Comparison of ENCODE assay signal across 8 mouse cellular contexts in genomic region chr7:97580843-97581214, GRCm38 (mm10). TPM values are rescaled to one million over a fixed set of nuclear protein-coding genes. Genes with fewer than 3 reads are reported as not detected.
A peak's percentile ranks its signal among the peaks of the same experiment; 100 is the strongest.
DNase-seq lines count a peak whose midpoint lies in the region; ATAC-seq and TF ChIP-seq lines count a peak whose summit lies in the region.

No protein-coding gene starts in this region.

- H3K9me3 ChIP-seq in CH12.LX (replicated peaks; ENCODE audit: low read length): no peaks in the 10 kb centered on the region
- H3K9me3 ChIP-seq in forebrain, embryonic 10.5 days: no peaks in the 10 kb centered on the region
- H3K9me3 ChIP-seq in heart, embryonic 15.5 days (replicated peaks): no peaks in the 10 kb centered on the region
- H3K9me3 ChIP-seq in liver, embryonic 14.5 days (ENCODE audit: control insufficient read depth, low read length): no peaks in the 10 kb centered on the region
- no peaks in the 10 kb centered on the region for H3K9me3 ChIP-seq in neural tube, embryonic 13.5 days

- H3K4me1 ChIP-seq in CH12.LX (ENCODE audit: control insufficient read depth in 1 of 2, insufficient read depth in 2 of 2): peaks cover 0 to 29% of the 10 kb centered on the region in 2 experiments; a peak in 3 of 4 replicates
- peaks cover 2% of the 10 kb centered on the region; the same call in 1 of the 2 replicates for H3K4me1 ChIP-seq in brown adipose tissue, adult 24 weeks (ENCODE audit: control insufficient read depth, insufficient read depth, insufficient read length, low read length)
- peaks cover 16% of the 10 kb centered on the region for H3K4me1 ChIP-seq in forebrain, embryonic 10.5 days
- peaks cover 20% of the 10 kb centered on the region for H3K4me1 ChIP-seq in heart, embryonic 15.5 days (replicated peaks)
- peaks cover 6 to 7% of the 10 kb centered on the region in 2 experiments for H3K4me1 ChIP-seq in liver, embryonic 14.5 days (replicated peaks; ENCODE audit: control insufficient read depth in 2 of 2, insufficient read depth in 2 of 2, low read length in 1 of 2)
- H3K4me1 ChIP-seq in neural tube, embryonic 13.5 days (replicated peaks): peaks cover 22% of the 10 kb centered on the region
- H3K4me1 ChIP-seq in testis, adult 2 months (ENCODE audit: control insufficient read depth, insufficient read depth, low read length): peaks cover 2% of the 10 kb centered on the region; the same call in 1 of the 2 replicates

- TF ChIP-seq EP300 in CH12.LX (IDR thresholded peaks at IDR 0.05; ENCODE audit: low read length): no peak
- TF ChIP-seq EP300 in liver, embryonic 14.5 days (IDR thresholded peaks at IDR 0.05; ENCODE audit: low read depth): no peak

- H3K79me2 ChIP-seq in CH12.LX (replicated peaks; ENCODE audit: control insufficient read depth, extremely low read depth, insufficient read depth, poor library complexity, severe bottlenecking): peaks cover 38% of the 10 kb centered on the region

- H3K27ac ChIP-seq in CH12.LX (ENCODE audit: insufficient read depth, low read depth): peak overlapping the region; percentile 83; the same call in 1 of the 2 replicates
- H3K27ac ChIP-seq in brown adipose tissue, adult 24 weeks (replicated peaks; ENCODE audit: low read depth, low read length): peak overlapping the region; percentile 62
- peak overlapping the region; percentile 100 for H3K27ac ChIP-seq in forebrain, embryonic 10.5 days
- peak overlapping the region; percentile 97 for H3K27ac ChIP-seq in heart, embryonic 15.5 days
- H3K27ac ChIP-seq in liver, embryonic 14.5 days: peak overlapping the region; percentile 83
- peak overlapping the region; percentile 98 for H3K27ac ChIP-seq in neural tube, embryonic 13.5 days (replicated peaks)
- peak overlapping the region; percentile 94 for H3K27ac ChIP-seq in testis, adult 2 months (ENCODE audit: control insufficient read depth, insufficient read depth, low read depth, low read length)

- dilution Hi-C loops in CH12.LX (cut with MboI; ENCODE audit: extremely low pct_ligation_motif_present, extremely low pct_unique_long_range_greater_than_20kb, low sequenced_read_pairs): no loop called here

- no peaks in the 10 kb centered on the region for H3K36me3 ChIP-seq in CH12.LX (replicated peaks in 1 of 2; ENCODE audit: control insufficient read depth in 1 of 2, insufficient read depth in 1 of 2, low read length in 1 of 2)
- no peaks in the 10 kb centered on the region; the same call in 1 of the 2 replicates for H3K36me3 ChIP-seq in forebrain, embryonic 10.5 days (replicated peaks)
- H3K36me3 ChIP-seq in heart, embryonic 15.5 days: no peaks in the 10 kb centered on the region
- H3K36me3 ChIP-seq in liver, embryonic 14.5 days (replicated peaks; ENCODE audit: control insufficient read depth, insufficient read depth, low read depth): no peaks in the 10 kb centered on the region
- H3K36me3 ChIP-seq in neural tube, embryonic 13.5 days: no peaks in the 10 kb centered on the region
- H3K36me3 ChIP-seq in testis, adult 2 months (ENCODE audit: control insufficient read depth, insufficient read depth, low read length): no peaks in the 10 kb centered on the region

- under 1% methylated on average over 11 of the region's 11 CpGs for WGBS in forebrain, embryonic 10.5 days
- WGBS in heart, embryonic 15.5 days: 0% methylated on average over 11 of the region's 11 CpGs
- 0% methylated on average over 11 of the region's 11 CpGs for WGBS in liver, embryonic 14.5 days (ENCODE audit: insufficient replicate concordance)
- 0% methylated on average over 11 of the region's 11 CpGs for WGBS in neural tube, embryonic 13.5 days

- H3K9ac ChIP-seq in CH12.LX (ENCODE audit: insufficient read depth, low read depth): peak overlapping the region; percentile 93
- H3K9ac ChIP-seq in heart, embryonic 15.5 days: peak overlapping the region; percentile 100
- peak overlapping the region; percentile 96 for H3K9ac ChIP-seq in liver, embryonic 14.5 days (replicated peaks)
- H3K9ac ChIP-seq in neural tube, embryonic 13.5 days: peak overlapping the region; percentile 99

- H3K27me3 ChIP-seq in CH12.LX (replicated peaks): no peaks in the 10 kb centered on the region
- H3K27me3 ChIP-seq in forebrain, embryonic 10.5 days (ENCODE audit: poor library complexity, severe bottlenecking): no peaks in the 10 kb centered on the region
- no peaks in the 10 kb centered on the region for H3K27me3 ChIP-seq in heart, embryonic 15.5 days
- no peaks in the 10 kb centered on the region for H3K27me3 ChIP-seq in liver, embryonic 14.5 days (ENCODE audit: control insufficient read depth, insufficient read depth, low read length)
- no peaks in the 10 kb centered on the region for H3K27me3 ChIP-seq in neural tube, embryonic 13.5 days
- no peaks in the 10 kb centered on the region for H3K27me3 ChIP-seq in testis, adult 2 months (ENCODE audit: control insufficient read depth, insufficient read depth, low read length)

- no peak for TF ChIP-seq CTCF in CH12.LX (conservative IDR thresholded peaks at IDR 0.05 in 1 of 2, IDR thresholded peaks at IDR 0.05 in 1 of 2; ENCODE audit: low read depth in 2 of 2, low read length in 2 of 2)
- peak; percentile 51 for TF ChIP-seq CTCF in liver, embryonic 14.5 days (IDR thresholded peaks at IDR 0.05; ENCODE audit: low read depth)
- TF ChIP-seq CTCF in testis, adult 2 months (IDR thresholded peaks at IDR 0.05; ENCODE audit: control insufficient read depth, insufficient read depth, insufficient replicate concordance, low read depth, low read length): no peak

- in situ Hi-C loops in CH12.LX (cut with MboI; ENCODE audit: low pct_ligation_motif_present, low pct_unique_long_range_greater_than_20kb, low sequenced_read_pairs): no loop called here

- DNase-seq in CH12.LX (ENCODE audit: extremely low read depth): peak; percentile 87
- DNase-seq in forebrain, embryonic 10.5 days (ENCODE audit: extremely low spot score, low spot score): peak; percentile 84
- DNase-seq in kidney, postnatal 25 days: peak; percentile 89 to 91
- peak; percentile 68 to 69 (median 69) for DNase-seq in liver, embryonic 14.5 days (ENCODE audit: low read depth in 3 of 3, low spot score in 3 of 3)

- H3K4me3 ChIP-seq in CH12.LX (replicated peaks in 1 of 3; ENCODE audit: low read depth in 2 of 3, low read length in 2 of 3, poor library complexity in 1 of 3): peak overlapping the region; percentile 88 to 96 (median 89)
- peak overlapping the region; percentile 83 for H3K4me3 ChIP-seq in brown adipose tissue, adult 24 weeks (ENCODE audit: insufficient read depth, low read depth, low read length)
- H3K4me3 ChIP-seq in forebrain, embryonic 10.5 days: peak overlapping the region; percentile 99
- H3K4me3 ChIP-seq in heart, embryonic 15.5 days: peak overlapping the region; percentile 99
- H3K4me3 ChIP-seq in liver, embryonic 14.5 days (ENCODE audit: insufficient read depth in 1 of 2, low read depth in 2 of 2, low read length in 2 of 2): peak overlapping the region; percentile 91 to 100
- H3K4me3 ChIP-seq in neural tube, embryonic 13.5 days: peak overlapping the region; percentile 98
- H3K4me3 ChIP-seq in testis, adult 2 months (ENCODE audit: control insufficient read depth, low read depth, low read length): peak overlapping the region; percentile 99

- peak; percentile 66; the same call in 1 of the 2 replicates for TF ChIP-seq POLR2A in CH12.LX (IDR thresholded peaks at IDR 0.05; ENCODE audit: low read depth, low read length)
- peak; percentile 54 for TF ChIP-seq POLR2A in testis, adult 2 months (IDR thresholded peaks at IDR 0.05; ENCODE audit: control insufficient read depth, low read depth, low read length)

- TF ChIP-seq RAD21 in CH12.LX (IDR thresholded peaks at IDR 0.05; ENCODE audit: low read depth, low read length): no peak

- H3K4me2 ChIP-seq in CH12.LX (ENCODE audit: insufficient read depth, low read depth, poor library complexity, severe bottlenecking): peak overlapping the region; percentile 82; the same call in 1 of the 2 replicates
- H3K4me2 ChIP-seq in heart, embryonic 15.5 days: peak overlapping the region; percentile 87
- H3K4me2 ChIP-seq in liver, embryonic 14.5 days (ENCODE audit: low read depth): peak overlapping the region; percentile 98
- peak overlapping the region; percentile 88 for H3K4me2 ChIP-seq in neural tube, embryonic 13.5 days

- ATAC-seq in heart, embryonic 15.5 days (replicated peaks; ENCODE audit: insufficient number of reproducible peaks, insufficient read depth, low FRiP score, low read depth): peak; percentile 63
- peak; percentile 40 for ATAC-seq in liver, embryonic 14.5 days (ENCODE audit: insufficient read depth)
- ATAC-seq in neural tube, embryonic 13.5 days (ENCODE audit: low read depth): peak; percentile 33; the same call in 1 of the 2 replicates

TF ChIP-seq in CH12.LX, 34 proteins besides CTCF, POLR2A, EP300 and RAD21 (continues in another document):
- TF ChIP-seq PAX5 (IDR thresholded peaks at IDR 0.05; ENCODE audit: low read length) (no peak), IRF4 (IDR thresholded peaks at IDR 0.05; ENCODE audit: low read depth, low read length) (peak; percentile 39; the same call in 1 of the 2 replicates)

RNA-seq across cellular contexts. Expression of gene Rsf1, which starts 1.1 kb away (rescaled TPM):
- total RNA-seq in CH12.LX (2012; rRNA removed): 11.9 and 12.3 TPM in 2 replicates
- total RNA-seq in CH12.LX (2014; rRNA removed): 5.3 and 5.9 TPM in 2 replicates
- 21.8 and 24.9 TPM in 2 replicates for polyA plus RNA-seq in CH12.LX (2012; ENCODE audit: insufficient read length, low read depth)
- polyA plus RNA-seq in brown adipose tissue, adult 24 weeks (2012; ENCODE audit: insufficient read depth, insufficient read length, missing spikeins): 9.0 and 9.5 TPM in 2 replicates
- 22.3 and 23.4 TPM in 2 replicates for polyA plus RNA-seq in forebrain, embryonic 10.5 days (2016; fragmentation: Nextera tagmentation; extraction: Ambion mirVana)
- 14.4 and 15.1 TPM in 2 replicates for polyA plus RNA-seq in heart, embryonic 15.5 days (2015; fragmentation: Nextera tagmentation; extraction: Ambion mirVana)
- polyA plus RNA-seq in liver, embryonic 14.5 days (2012; rRNA removed): 1.4 and 2.8 TPM in 2 replicates
- polyA plus RNA-seq in liver, embryonic 14.5 days (2014; fragmentation: Nextera tagmentation; extraction: Ambion mirVana): 4.9 and 5.0 TPM in 2 replicates
- 28.4 and 31.3 TPM in 2 replicates for polyA plus RNA-seq in neural tube, embryonic 13.5 days (2015; fragmentation: Nextera tagmentation; extraction: Ambion mirVana)
- 4.4 and 4.9 TPM in 2 replicates for polyA plus RNA-seq in testis, adult 2 months (2012; rRNA removed)

RNA-seq across cellular contexts. Expression of gene Aamdc, which starts 1.5 kb away (rescaled TPM):
- total RNA-seq in CH12.LX (2012; rRNA removed): 11.8 and 11.9 TPM in 2 replicates
- total RNA-seq in CH12.LX (2014; rRNA removed): 11.0 and 13.2 TPM in 2 replicates
- polyA plus RNA-seq in CH12.LX (2012; ENCODE audit: insufficient read length, low read depth): 11.6 and 12.2 TPM in 2 replicates
- polyA plus RNA-seq in brown adipose tissue, adult 24 weeks (2012; ENCODE audit: insufficient read depth, insufficient read length, missing spikeins): 144 and 173 TPM in 2 replicates
- polyA plus RNA-seq in forebrain, embryonic 10.5 days (2016; fragmentation: Nextera tagmentation; extraction: Ambion mirVana): 30.9 and 32.0 TPM in 2 replicates
- polyA plus RNA-seq in heart, embryonic 15.5 days (2015; fragmentation: Nextera tagmentation; extraction: Ambion mirVana): 47.4 and 53.6 TPM in 2 replicates
- 7.7 and 9.9 TPM in 2 replicates for polyA plus RNA-seq in liver, embryonic 14.5 days (2012; rRNA removed)
- 16.0 and 16.4 TPM in 2 replicates for polyA plus RNA-seq in liver, embryonic 14.5 days (2014; fragmentation: Nextera tagmentation; extraction: Ambion mirVana)
- polyA plus RNA-seq in neural tube, embryonic 13.5 days (2015; fragmentation: Nextera tagmentation; extraction: Ambion mirVana): 44.6 and 47.9 TPM in 2 replicates
- 33.5 and 35.3 TPM in 2 replicates for polyA plus RNA-seq in testis, adult 2 months (2012; rRNA removed)

Comparison
In these comparisons a context has a peak if more than half of its experiments do, and no peak if none do; other contexts are left out.
1. Peak in every context shown above with its lines: DNase-seq, ATAC-seq, H3K4me3 ChIP-seq and H3K27ac ChIP-seq.